Mouse (Mus musculus) heart, postnatal 0 days (tissue): ENCODE results near the gene Qsox1. TPM values are rescaled to one million over a fixed set of nuclear protein-coding genes. Genes with fewer than 3 reads are reported as not detected.
A peak's percentile ranks its signal among the peaks of the same experiment; 100 is the strongest.

Experiments
- ATAC-seq: fragments of 200-750 bp; cut with Nextera tagmentation; 2 replicates; pipeline ENCODE4 v1.8.0; 2017; ENCODE audit warnings: low read depth, moderate number of reproducible peaks, moderate library complexity; ENCODE audit not compliant: insufficient read depth
- DNase-seq: peaks from one replicate; pipeline ENCODE4 v3.0.0-alpha.2; 2016; ENCODE audit warnings: low spot score
- H3K27ac ChIP-seq: fragments of 300-500 bp; sonication (generic); 2 replicates; pipeline ENCODE4 v1.5.1; 2014; ENCODE audit warnings: low read depth, mild to moderate bottlenecking
- H3K27me3 ChIP-seq: fragments of 300-500 bp; sonication (generic); 2 replicates; pipeline ENCODE4 v1.6.1; 2014; ENCODE audit warnings: low read length, mixed read lengths; ENCODE audit not compliant: control insufficient read depth, insufficient read depth
- H3K36me3 ChIP-seq: fragments of 300-500 bp; sonication (generic); replicated peaks from 2 replicates; pipeline ENCODE4 v1.6.1; 2014; ENCODE audit warnings: low read length, mixed read lengths; ENCODE audit not compliant: control insufficient read depth, insufficient read depth
- H3K4me1 ChIP-seq: fragments of 300-500 bp; sonication (generic); 2 replicates; pipeline ENCODE4 v1.6.1; 2014; ENCODE audit warnings: antibody characterized with exemption; ENCODE audit not compliant: control insufficient read depth, insufficient read depth
- H3K4me2 ChIP-seq: fragments of 300-500 bp; sonication (generic); 2 replicates; pipeline ENCODE4 v1.6.1; 2014; ENCODE audit warnings: low read depth, mild to moderate bottlenecking, low read length, moderate library complexity
- H3K4me3 ChIP-seq: fragments of 300-500 bp; sonication (generic); 2 replicates; pipeline ENCODE4 v1.5.1; 2014; ENCODE audit warnings: low read depth, low read length
- H3K9ac ChIP-seq: fragments of 300-500 bp; sonication (generic); replicated peaks from 2 replicates; pipeline ENCODE4 v1.6.1; 2014; ENCODE audit warnings: low read depth, low read length, mixed read lengths
- H3K9me3 ChIP-seq: fragments of 300-500 bp; sonication (generic); replicated peaks from 2 replicates; pipeline ENCODE4 v1.6.1; 2016; ENCODE audit warnings: low read length; ENCODE audit not compliant: control insufficient read depth
- CTCF ChIP-seq: IDR thresholded peaks from 2 replicates; pipeline ENCODE4 v1.5.1; 2016; ENCODE audit warnings: antibody characterized with exemption, control low read depth, low read depth
- EP300 ChIP-seq: IDR thresholded peaks from 2 replicates; pipeline ENCODE4 v1.6.1; 2016; ENCODE audit warnings: antibody characterized with exemption, low read depth
- WGBS: fragments of 180-500 bp; shearing (Covaris S2); extraction: QIAGEN DNeasy Blood & Tissue Kit; methylation state at CpG from one replicate; pipeline ENCODE4 v1.1.7; 2014; 5-methylcytosine and 5-hydroxymethylcytosine counted together
- polyA plus RNA-seq: library from polyadenylated mRNA; unstranded; fragments of >200 nt; fragmentation: Nextera tagmentation; extraction: Ambion mirVana; gene quantifications from 2 replicates; pipeline ENCODE4 v1.2.1, GENCODE M21; 2015
- total RNA-seq: library from RNA; depleted of rRNA; stranded (reverse); fragments of >200 nt; gene quantifications from 2 replicates; pipeline ENCODE4 v1.2.3, GENCODE M21; 2014; ENCODE audit warnings: low replicate concordance

Gene Qsox1
- total and polyA plus RNA-seq, 2 experiments from 2014 or later: 33.2 to 64.8 TPM

- Histone ChIP-seq H3K4me2 (peak overlapping the region; percentile 81), H3K9ac (peak overlapping the region; percentile 30; the same call in 1 of the 2 replicates), H3K27me3 (no peaks in the 10 kb centered on the region), H3K9me3 (no peaks in the 10 kb centered on the region), H3K27ac (peak overlapping the region; percentile 85), H3K4me1 (peaks cover 30% of the 10 kb centered on the region), H3K36me3 (no peaks in the 10 kb centered on the region), H3K4me3 (no peak overlapping the region)
- ATAC-seq: no peak
- no peak for TF ChIP-seq CTCF
- no peak for TF ChIP-seq EP300
- peak; percentile 28 for DNase-seq
- 56% methylated on average over 10 of the region's 10 CpGs for WGBS
Measured at GRCm38 (mm10) chr1:155809706-155810442, 2.8 kb downstream of the Qsox1 start.

GRCm38 (mm10) chr1:155808261-155808660 is 4.4 kb downstream of the Qsox1 start:
- Histone ChIP-seq H3K27me3 (no peaks in the 10 kb centered on the region), H3K4me2 (no peak overlapping the region), H3K9ac (no peak overlapping the region), H3K36me3 (peaks cover 8% of the 10 kb centered on the region; the same call in 1 of the 2 replicates), H3K4me1 (peaks cover 26% of the 10 kb centered on the region), H3K27ac (no peak overlapping the region), H3K4me3 (no peak overlapping the region), H3K9me3 (no peaks in the 10 kb centered on the region)
- DNase-seq (no peak), ATAC-seq (no peak)
- WGBS: 97% methylated on average over 4 of the region's 4 CpGs
- TF ChIP-seq EP300 (no peak), CTCF (no peak)

- Histone ChIP-seq H3K9me3 (no peaks in the 10 kb centered on the region), H3K4me2 (no peak overlapping the region), H3K9ac (no peak overlapping the region), H3K4me1 (peaks cover 8% of the 10 kb centered on the region), H3K27me3 (no peaks in the 10 kb centered on the region), H3K36me3 (peaks cover 22% of the 10 kb centered on the region; the same call in 1 of the 2 replicates), H3K27ac (no peak overlapping the region), H3K4me3 (no peak overlapping the region)
- ATAC-seq (no peak), DNase-seq (no peak)
- TF ChIP-seq CTCF (no peak), EP300 (peak; percentile 52; the same call in 1 of the 2 replicates)
- WGBS: 76% methylated on average over 9 of the region's 9 CpGs
Measured at GRCm38 (mm10) chr1:155805607-155806006, 7.1 kb downstream of the Qsox1 start.

GRCm38 (mm10) chr1:155801014-155801991 is 11.4 kb downstream of the Qsox1 start:
- no peak overlapping the region for H3K9ac ChIP-seq
- DNase-seq (no peak), ATAC-seq (no peak)
- 89% methylated on average over 11 of the region's 11 CpGs for WGBS
- no peaks in the 10 kb centered on the region for H3K9me3 ChIP-seq
- H3K27ac ChIP-seq: no peak overlapping the region
- H3K4me1 ChIP-seq: peaks cover 11% of the 10 kb centered on the region
- no peak overlapping the region for H3K4me3 ChIP-seq
- H3K36me3 ChIP-seq: peaks cover 22% of the 10 kb centered on the region; the same call in 1 of the 2 replicates
- H3K4me2 ChIP-seq: no peak overlapping the region
- H3K27me3 ChIP-seq: no peaks in the 10 kb centered on the region
- TF ChIP-seq EP300 (no peak), CTCF (no peak)

GRCm38 (mm10) chr1:155798000-155798399 is 14.7 kb downstream of the Qsox1 start:
- no peak for TF ChIP-seq EP300
- no peak for TF ChIP-seq CTCF

More at GRCm38 (mm10) chr1:155798000-155798399, 14.7 kb downstream of the Qsox1 start:
- H3K9me3 ChIP-seq: no peaks in the 10 kb centered on the region
- peaks cover 32% of the 10 kb centered on the region for H3K36me3 ChIP-seq
- H3K4me2 ChIP-seq: no peak overlapping the region
- DNase-seq: no peak
- WGBS: 95% methylated on average over 4 of the region's 4 CpGs
- no peak overlapping the region for H3K9ac ChIP-seq
- H3K4me1 ChIP-seq: peaks cover 11% of the 10 kb centered on the region
- no peaks in the 10 kb centered on the region for H3K27me3 ChIP-seq
- no peak overlapping the region for H3K4me3 ChIP-seq
- no peak overlapping the region for H3K27ac ChIP-seq
- ATAC-seq: no peak
